Mouse (Mus musculus): ENCODE results near the gene Fam168a. TPM values are rescaled to one million over a fixed set of nuclear protein-coding genes. Genes with fewer than 3 reads are reported as not detected.
"Not testable (repeated sequence)": the region's sequence is repeated elsewhere in the genome, so short reads cannot be mapped to it uniquely, and the experiment has no call there.

Fam168a gene
- polyA plus RNA-seq, 1 experiment from 2014 or later, result 118 TPM

DNA sequence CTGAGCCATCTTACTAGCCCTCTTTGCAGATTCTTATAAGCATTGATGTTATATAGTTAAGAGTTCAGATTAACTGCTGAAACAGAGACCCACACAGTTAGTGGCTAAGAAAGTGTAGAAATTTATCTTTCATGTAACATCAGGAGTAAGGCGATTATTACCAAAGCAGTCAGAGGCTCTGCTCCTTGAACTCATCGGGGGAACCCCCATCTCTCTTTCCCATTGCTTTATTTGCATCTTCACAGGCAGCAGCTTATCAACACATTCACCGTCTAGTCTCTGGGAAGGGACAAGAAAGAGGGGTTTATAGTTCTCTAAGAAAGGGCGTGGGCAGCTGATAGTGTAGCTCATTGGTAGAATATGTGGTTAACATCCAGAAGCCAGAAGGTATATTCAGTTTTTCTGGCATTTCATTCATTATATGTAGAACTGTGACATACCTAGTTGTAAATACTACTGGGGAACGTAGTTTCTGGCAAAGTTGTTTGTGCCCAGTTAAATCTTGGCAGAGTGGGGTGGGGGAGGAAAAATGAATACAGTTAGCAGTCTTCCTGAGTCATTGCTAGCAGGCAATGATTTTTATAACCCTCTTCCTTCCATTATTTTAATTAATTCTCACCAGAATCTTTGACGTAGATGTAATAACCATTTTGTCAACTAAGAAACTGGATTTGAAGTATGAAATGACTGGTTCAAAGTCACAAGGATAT is 26.1 kb downstream of the Fam168a start:
- Histone ChIP-seq H3K27me3 (replicated peaks; ENCODE audit: control insufficient read depth, insufficient read depth, low read length) (no peaks in the 10 kb centered on the region), H3K9ac (replicated peaks; ENCODE audit: low read depth, low read length) (no peak overlapping the region), H3K36me3 (ENCODE audit: control insufficient read depth, insufficient read depth) (no peaks in the 10 kb centered on the region), H3K4me3 (replicated peaks; ENCODE audit: low read length) (no peak overlapping the region), H3K4me2 (ENCODE audit: low read length) (no peak overlapping the region), H3K4me1 (replicated peaks; ENCODE audit: control insufficient read depth, insufficient read depth, low read length) (peaks cover 22% of the 10 kb centered on the region), H3K27ac (ENCODE audit: low read length) (peak overlapping the region; percentile 73; the same call in 1 of the 2 replicates), H3K9me3 (ENCODE audit: control insufficient read depth, low read length) (no peaks in the 10 kb centered on the region)
- WGBS, result 51% methylated on average over 6 of the region's 6 CpGs
- no peak for ATAC-seq

DNA sequence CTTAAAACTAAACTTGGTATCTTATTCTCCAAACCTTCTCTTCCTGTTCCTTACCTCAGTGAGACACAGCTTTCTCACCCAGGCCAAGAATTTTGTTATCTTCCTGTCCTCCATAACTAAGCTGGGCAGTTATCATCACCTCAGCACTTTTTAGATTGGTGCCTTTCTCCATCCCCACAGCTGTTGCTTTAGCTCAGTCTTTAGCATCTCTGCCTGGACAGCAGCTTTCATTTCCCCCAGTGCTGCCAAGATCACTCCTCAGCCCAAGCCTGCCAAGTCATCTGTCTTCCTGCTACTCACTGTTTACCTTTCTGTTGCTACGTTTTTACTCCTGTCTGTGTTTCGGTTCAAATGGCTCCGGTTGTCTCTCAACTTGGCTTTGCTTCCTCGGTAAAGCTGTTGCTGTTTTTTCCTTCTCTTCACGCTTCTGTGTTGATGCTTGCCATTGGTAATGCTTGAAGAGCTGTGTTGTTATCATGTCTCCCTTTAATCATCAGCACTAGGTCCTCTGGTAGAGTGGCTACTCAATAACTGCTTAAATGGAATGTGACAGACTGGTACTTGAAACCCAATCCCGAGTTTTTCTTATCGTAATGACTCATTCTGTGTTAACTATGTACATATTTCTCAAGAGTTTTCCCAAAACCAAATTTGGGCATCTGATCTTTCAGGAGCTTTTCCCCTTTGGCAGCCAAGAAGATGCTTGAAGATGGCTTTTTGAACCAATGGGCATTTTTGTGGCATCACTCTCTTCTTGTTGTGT is 26.8 kb downstream of the Fam168a start:
- no peak overlapping the region for H3K4me3 ChIP-seq (replicated peaks; ENCODE audit: low read length)
- no peaks in the 10 kb centered on the region for H3K27me3 ChIP-seq (replicated peaks; ENCODE audit: control insufficient read depth, insufficient read depth, low read length)
- no peak overlapping the region for H3K4me2 ChIP-seq (ENCODE audit: low read length)
- WGBS, result 42% methylated on average over 7 of the region's 7 CpGs
- H3K4me1 ChIP-seq (replicated peaks; ENCODE audit: control insufficient read depth, insufficient read depth, low read length), result peaks cover 20% of the 10 kb centered on the region
- peak overlapping the region; percentile 73 for H3K27ac ChIP-seq (ENCODE audit: low read length)
- no peaks in the 10 kb centered on the region for H3K36me3 ChIP-seq (ENCODE audit: control insufficient read depth, insufficient read depth)
- peak; percentile 48 for ATAC-seq
- H3K9me3 ChIP-seq (ENCODE audit: control insufficient read depth, low read length), result no peaks in the 10 kb centered on the region
- no peak overlapping the region for H3K9ac ChIP-seq (replicated peaks; ENCODE audit: low read depth, low read length)

- H3K4me2 ChIP-seq (ENCODE audit: low read length), result no peak overlapping the region
- no peaks in the 10 kb centered on the region for H3K9me3 ChIP-seq (ENCODE audit: control insufficient read depth, low read length)
- no peak overlapping the region for H3K4me3 ChIP-seq (replicated peaks; ENCODE audit: low read length)
- peaks cover 20% of the 10 kb centered on the region for H3K4me1 ChIP-seq (replicated peaks; ENCODE audit: control insufficient read depth, insufficient read depth, low read length)
- ATAC-seq, result peak; percentile 78
- H3K27me3 ChIP-seq (replicated peaks; ENCODE audit: control insufficient read depth, insufficient read depth, low read length), result no peaks in the 10 kb centered on the region
- H3K27ac ChIP-seq (ENCODE audit: low read length), result peak overlapping the region; percentile 37
- no peak overlapping the region for H3K9ac ChIP-seq (replicated peaks; ENCODE audit: low read depth, low read length)
- WGBS, result 16% methylated on average over 6 of the region's 6 CpGs
- no peaks in the 10 kb centered on the region for H3K36me3 ChIP-seq (ENCODE audit: control insufficient read depth, insufficient read depth)
Measured at GRCm38 (mm10) chr7:100734201-100734600, 27.8 kb downstream of the Fam168a start.

DNA sequence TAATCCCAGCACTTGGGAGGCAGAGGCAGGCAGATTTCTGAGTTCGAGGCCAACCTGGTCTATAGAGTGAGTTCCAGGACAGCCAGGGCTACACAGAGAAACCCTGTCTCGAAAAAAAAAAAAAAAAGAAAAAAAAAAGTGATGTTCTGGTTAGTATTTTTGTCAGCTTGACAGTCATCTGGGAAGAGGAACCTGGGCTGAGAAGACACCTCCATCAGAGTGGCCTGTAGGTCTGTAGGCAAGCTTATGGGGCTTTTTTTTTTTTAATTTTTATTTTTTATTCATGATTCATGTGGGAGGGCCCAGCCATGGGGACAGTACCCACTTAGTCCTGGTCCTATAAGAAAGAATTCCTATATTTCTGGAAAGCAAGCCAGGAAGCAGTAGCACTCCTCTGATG is 28.5 kb downstream of the Fam168a start:
- not testable (repeated sequence) for H3K27me3 ChIP-seq (replicated peaks; ENCODE audit: control insufficient read depth, insufficient read depth, low read length); H3K4me3 ChIP-seq (replicated peaks; ENCODE audit: low read length); H3K9me3 ChIP-seq (ENCODE audit: control insufficient read depth, low read length); H3K4me2 ChIP-seq (ENCODE audit: low read length); H3K36me3 ChIP-seq (ENCODE audit: control insufficient read depth, insufficient read depth); H3K9ac ChIP-seq (replicated peaks; ENCODE audit: low read depth, low read length); ATAC-seq
- WGBS, result 82% methylated on average over 1 of the region's 2 CpGs
- H3K27ac ChIP-seq (ENCODE audit: low read length), result 0 out of 2 replicates have a peak overlapping the region, but pooled peaks have one; percentile 2
- H3K4me1 ChIP-seq (replicated peaks; ENCODE audit: control insufficient read depth, insufficient read depth, low read length), result peaks cover 20% of the 10 kb centered on the region

DNA sequence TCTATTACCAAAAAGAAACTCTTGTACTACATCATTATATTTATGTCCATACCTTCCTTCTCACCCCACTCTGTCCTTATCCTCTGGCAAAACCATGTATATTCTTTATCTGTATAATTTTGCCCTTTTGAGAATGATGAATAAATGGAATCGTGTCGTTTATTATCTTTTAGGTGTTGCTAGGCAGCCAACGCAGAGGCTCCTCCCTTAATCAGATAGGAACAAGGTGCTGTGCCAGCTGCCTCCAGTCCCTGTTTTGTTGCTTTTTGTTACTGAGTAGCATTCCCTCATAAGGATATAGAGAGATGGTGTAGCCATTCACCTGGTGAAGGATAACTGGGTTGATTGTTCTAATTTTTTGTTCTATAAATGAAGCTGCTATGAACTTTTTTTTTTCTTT is 29.7 kb downstream of the Fam168a start:
- Histone ChIP-seq H3K9me3 (ENCODE audit: control insufficient read depth, low read length) (no peaks in the 10 kb centered on the region), H3K9ac (replicated peaks; ENCODE audit: low read depth, low read length) (no peak overlapping the region), H3K4me1 (replicated peaks; ENCODE audit: control insufficient read depth, insufficient read depth, low read length) (peaks cover 22% of the 10 kb centered on the region), H3K4me3 (replicated peaks; ENCODE audit: low read length) (no peak overlapping the region), H3K36me3 (ENCODE audit: control insufficient read depth, insufficient read depth) (no peaks in the 10 kb centered on the region), H3K27ac (ENCODE audit: low read length) (no peak overlapping the region), H3K4me2 (ENCODE audit: low read length) (no peak overlapping the region), H3K27me3 (replicated peaks; ENCODE audit: control insufficient read depth, insufficient read depth, low read length) (no peaks in the 10 kb centered on the region)
- ATAC-seq, result no peak
- 70% methylated on average over 3 of the region's 3 CpGs for WGBS

DNA sequence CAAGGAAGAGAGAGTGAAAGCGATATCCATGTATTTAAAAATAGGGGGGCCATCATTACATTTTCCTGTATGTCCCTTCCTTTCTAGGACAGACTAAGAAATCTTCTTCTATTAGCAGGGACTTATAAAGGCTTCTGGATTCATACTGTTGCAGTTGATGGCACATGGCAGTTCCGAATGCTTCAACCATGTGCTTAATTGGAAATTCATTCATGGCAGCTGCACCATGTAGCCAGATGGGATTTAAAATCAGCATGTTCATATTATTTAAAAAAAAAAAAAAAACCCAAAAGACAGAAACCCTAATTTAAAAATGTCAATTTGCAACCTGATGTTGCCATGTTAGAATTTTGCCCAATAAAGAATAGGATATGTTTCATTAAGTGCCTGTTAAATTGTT is 37.9 kb downstream of the Fam168a start:
- H3K9ac ChIP-seq (replicated peaks; ENCODE audit: low read depth, low read length), result no peak overlapping the region
- WGBS, result 59% methylated on average over 2 of the region's 2 CpGs
- H3K27me3 ChIP-seq (replicated peaks; ENCODE audit: control insufficient read depth, insufficient read depth, low read length), result no peaks in the 10 kb centered on the region
- no peak overlapping the region for H3K4me3 ChIP-seq (replicated peaks; ENCODE audit: low read length)
- H3K9me3 ChIP-seq (ENCODE audit: control insufficient read depth, low read length), result no peaks in the 10 kb centered on the region
- H3K4me2 ChIP-seq (ENCODE audit: low read length), result no peak overlapping the region
- peak; percentile 71 for ATAC-seq
- no peaks in the 10 kb centered on the region for H3K36me3 ChIP-seq (ENCODE audit: control insufficient read depth, insufficient read depth)
- H3K4me1 ChIP-seq (replicated peaks; ENCODE audit: control insufficient read depth, insufficient read depth, low read length), result peaks cover 8% of the 10 kb centered on the region; the same call in 1 of the 2 replicates
- H3K27ac ChIP-seq (ENCODE audit: low read length), result peak overlapping the region; percentile 73

DNA sequence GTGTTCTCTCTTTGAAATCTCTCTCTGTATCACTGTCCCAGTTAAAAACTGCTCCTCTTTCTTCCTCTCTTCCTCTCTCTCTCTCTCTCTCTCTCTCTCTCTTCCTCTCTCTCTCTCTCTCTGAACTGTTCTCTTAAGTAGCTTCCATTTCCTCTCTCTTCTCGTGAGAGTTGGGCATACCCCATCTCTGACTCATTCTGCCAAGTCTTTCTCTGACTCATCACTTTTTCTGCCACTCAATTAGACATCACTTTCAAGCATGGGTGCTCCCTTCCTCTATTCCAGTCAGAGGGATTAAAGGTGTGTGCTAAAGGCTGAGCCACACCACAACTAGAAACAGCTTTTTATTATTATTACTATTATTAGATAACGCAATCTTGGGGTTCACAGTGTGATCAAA is 43.7 kb downstream of the Fam168a start:
- ATAC-seq, result no peak
- Histone ChIP-seq H3K9me3 (ENCODE audit: control insufficient read depth, low read length) (no peaks in the 10 kb centered on the region), H3K4me1 (replicated peaks; ENCODE audit: control insufficient read depth, insufficient read depth, low read length) (no peaks in the 10 kb centered on the region), H3K27ac (ENCODE audit: low read length) (no peak overlapping the region), H3K4me3 (replicated peaks; ENCODE audit: low read length) (no peak overlapping the region), H3K4me2 (ENCODE audit: low read length) (no peak overlapping the region), H3K36me3 (ENCODE audit: control insufficient read depth, insufficient read depth) (no peaks in the 10 kb centered on the region), H3K9ac (replicated peaks; ENCODE audit: low read depth, low read length) (no peak overlapping the region), H3K27me3 (replicated peaks; ENCODE audit: control insufficient read depth, insufficient read depth, low read length) (no peaks in the 10 kb centered on the region)
- WGBS, result 73% methylated on average over 2 of the region's 2 CpGs

DNA sequence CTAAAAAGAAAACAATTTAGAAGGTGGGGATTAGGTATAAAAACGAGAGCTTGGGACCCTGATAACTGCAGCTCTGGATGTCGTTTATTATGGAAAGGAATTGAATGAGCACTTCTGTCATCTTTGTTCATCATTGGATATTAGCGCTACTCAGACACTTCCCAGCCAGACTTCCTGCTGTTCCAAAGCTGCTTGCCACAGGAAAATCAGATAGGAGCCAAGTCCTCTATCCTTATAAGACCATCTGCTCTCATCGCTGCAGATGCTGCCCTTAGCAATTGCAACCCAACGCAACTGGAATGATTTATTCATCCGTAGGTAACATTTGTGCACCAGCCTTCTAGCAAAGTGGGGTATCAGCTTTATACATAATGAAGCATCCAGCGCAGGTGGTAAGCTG is 52.3 kb downstream of the Fam168a start:
- no peak for ATAC-seq
- H3K4me3 ChIP-seq (replicated peaks; ENCODE audit: low read length), result no peak overlapping the region
- no peak overlapping the region for H3K9ac ChIP-seq (replicated peaks; ENCODE audit: low read depth, low read length)
- peaks cover 4% of the 10 kb centered on the region; the same call in 1 of the 2 replicates for H3K9me3 ChIP-seq (ENCODE audit: control insufficient read depth, low read length)
- H3K4me2 ChIP-seq (ENCODE audit: low read length), result no peak overlapping the region
- 59% methylated on average over 7 of the region's 7 CpGs for WGBS
- H3K27me3 ChIP-seq (replicated peaks; ENCODE audit: control insufficient read depth, insufficient read depth, low read length), result no peaks in the 10 kb centered on the region
- no peaks in the 10 kb centered on the region for H3K36me3 ChIP-seq (ENCODE audit: control insufficient read depth, insufficient read depth)
- H3K27ac ChIP-seq (ENCODE audit: low read length), result peak overlapping the region; percentile 53
- H3K4me1 ChIP-seq (replicated peaks; ENCODE audit: control insufficient read depth, insufficient read depth, low read length), result peaks cover 8% of the 10 kb centered on the region

- Histone ChIP-seq H3K4me1 (replicated peaks; ENCODE audit: control insufficient read depth, insufficient read depth, low read length) (peaks cover 8% of the 10 kb centered on the region), H3K9ac (replicated peaks; ENCODE audit: low read depth, low read length) (no peak overlapping the region), H3K9me3 (ENCODE audit: control insufficient read depth, low read length) (peaks cover 3% of the 10 kb centered on the region; the same call in 1 of the 2 replicates), H3K27me3 (replicated peaks; ENCODE audit: control insufficient read depth, insufficient read depth, low read length) (no peaks in the 10 kb centered on the region), H3K36me3 (ENCODE audit: control insufficient read depth, insufficient read depth) (no peaks in the 10 kb centered on the region), H3K4me2 (ENCODE audit: low read length) (no peak overlapping the region), H3K27ac (ENCODE audit: low read length) (peak overlapping the region; percentile 37; the same call in 1 of the 2 replicates), H3K4me3 (replicated peaks; ENCODE audit: low read length) (no peak overlapping the region)
- ATAC-seq, result no peak
Measured at GRCm38 (mm10) chr7:100762726-100763125, 56.3 kb downstream of the Fam168a start.
